Mouse (Mus musculus) forebrain, embryonic 10.5 days (tissue): ENCODE data around the gene Maz. TPM values are rescaled to one million over a fixed set of nuclear protein-coding genes. Genes with fewer than 3 reads are reported as not detected.

ENCODE experiments used
- DNase-seq: peaks from one replicate; pipeline ENCODE4 v3.0.0-alpha.2; 2017; ENCODE audit warnings: low spot score; ENCODE audit errors: extremely low spot score
- H3K27ac ChIP-seq: fragments of 300-500 bp; sonication (generic); 2 replicates; pipeline ENCODE4 v1.5.1; 2016; ENCODE audit warnings: mild to moderate bottlenecking
- H3K27me3 ChIP-seq: fragments of 300-500 bp; sonication (generic); 2 replicates; pipeline ENCODE4 v1.6.1; 2016; ENCODE audit warnings: mild to moderate bottlenecking; ENCODE audit not compliant: poor library complexity, severe bottlenecking
- H3K36me3 ChIP-seq: fragments of 300-500 bp; sonication (generic); replicated peaks from 2 replicates; pipeline ENCODE4 v1.6.1; 2016; ENCODE audit warnings: mild to moderate bottlenecking, moderate library complexity
- H3K4me1 ChIP-seq: fragments of 300-500 bp; sonication (generic); 2 replicates; pipeline ENCODE4 v1.6.1; 2016
- H3K4me3 ChIP-seq: fragments of 300-500 bp; sonication (generic); 2 replicates; pipeline ENCODE4 v1.5.1; 2016; ENCODE audit warnings: mild to moderate bottlenecking, moderate library complexity
- H3K9me3 ChIP-seq: fragments of 300-500 bp; sonication (generic); 2 replicates; pipeline ENCODE4 v1.6.1; 2016; ENCODE audit warnings: mild to moderate bottlenecking, moderate library complexity
- WGBS: fragments of 180-500 bp; shearing (Covaris S2); methylation state at CpG from one replicate; pipeline ENCODE4 v1.1.7; 2016; 5-methylcytosine and 5-hydroxymethylcytosine counted together
- polyA plus RNA-seq: library from polyadenylated mRNA; unstranded; fragments of >200 nt; fragmentation: Nextera tagmentation; extraction: Ambion mirVana; gene quantifications from 2 replicates; pipeline ENCODE4 v1.2.1, GENCODE M21; 2016

The Maz gene
- polyA plus RNA-seq, 1 experiment from 2014 or later = 60.2 TPM

- DNase-seq = no peak
- WGBS = 83% methylated on average over 14 of the region's 14 CpGs
- H3K36me3 ChIP-seq = peaks cover 43% of the 10 kb centered on the region
- peak overlapping the region; percentile 92 for H3K4me3 ChIP-seq
- peak overlapping the region; percentile 100 for H3K27ac ChIP-seq
- no peaks in the 10 kb centered on the region for H3K9me3 ChIP-seq
- peaks cover 96% of the 10 kb centered on the region for H3K4me1 ChIP-seq
- no peaks in the 10 kb centered on the region for H3K27me3 ChIP-seq
Measured at GRCm38 (mm10) chr7:127019306-127019960, 7.4 kb downstream of the Maz start.

DNA sequence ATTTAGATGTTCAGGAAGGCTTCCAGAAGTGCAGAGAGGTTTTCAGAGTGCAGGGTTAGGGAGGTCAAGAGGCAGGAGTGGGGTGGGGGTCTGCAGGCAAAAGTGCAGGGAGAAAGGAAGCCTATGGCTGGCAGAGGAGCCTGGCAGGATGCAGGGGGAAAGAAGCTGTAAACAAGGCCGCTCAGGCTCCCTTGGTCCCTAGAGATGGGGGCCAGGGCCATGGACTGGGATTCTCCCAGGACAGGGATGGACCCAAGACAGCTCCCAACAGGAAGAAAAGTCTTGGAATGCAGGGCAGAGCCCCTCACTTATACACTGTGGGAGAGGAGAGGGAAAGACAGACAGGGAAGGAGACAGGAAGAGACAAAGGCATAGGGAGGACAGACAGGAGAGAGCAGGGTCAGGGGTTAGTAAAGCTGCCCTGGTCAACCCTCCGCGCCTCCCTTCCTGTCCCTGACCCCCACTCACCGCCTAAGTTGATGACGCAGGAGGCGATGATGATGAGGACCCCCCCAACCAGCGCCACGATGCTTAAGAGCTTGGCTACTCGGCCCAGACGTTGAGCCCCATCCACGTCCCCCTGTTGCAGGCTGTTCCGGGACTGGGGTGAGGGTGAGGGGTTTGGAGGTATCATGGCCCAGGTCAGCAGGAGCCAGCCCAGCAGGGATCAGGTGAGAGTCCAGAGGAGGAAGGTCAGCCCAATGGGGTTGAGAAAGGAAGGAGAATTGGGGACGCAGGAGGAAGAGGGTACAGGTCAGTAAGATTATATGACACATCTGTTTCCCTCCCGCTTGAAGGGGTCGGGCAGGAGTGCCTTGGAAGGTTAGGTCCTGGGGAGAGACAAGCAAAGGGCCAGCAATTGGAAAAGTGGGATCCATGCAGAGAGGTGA is 8.2 kb downstream of the Maz start:
- H3K36me3 ChIP-seq = peaks cover 43% of the 10 kb centered on the region
- peaks cover 93% of the 10 kb centered on the region for H3K4me1 ChIP-seq
- no peaks in the 10 kb centered on the region for H3K9me3 ChIP-seq
- WGBS = 90% methylated on average over 15 of the region's 15 CpGs
- no peak for DNase-seq
- peak overlapping the region; percentile 92; the same call in 1 of the 2 replicates for H3K4me3 ChIP-seq
- no peaks in the 10 kb centered on the region for H3K27me3 ChIP-seq
- peak overlapping the region; percentile 100 for H3K27ac ChIP-seq

GRCm38 (mm10) chr7:127017950-127018345 is 8.9 kb downstream of the Maz start:
- H3K9me3 ChIP-seq = no peaks in the 10 kb centered on the region
- H3K4me1 ChIP-seq = peaks cover 86% of the 10 kb centered on the region
- peak overlapping the region; percentile 76; the same call in 1 of the 2 replicates for H3K4me3 ChIP-seq
- H3K27ac ChIP-seq = peak overlapping the region; percentile 100
- peaks cover 43% of the 10 kb centered on the region for H3K36me3 ChIP-seq
- DNase-seq = no peak
- WGBS = 70% methylated on average over 6 of the region's 6 CpGs
- no peaks in the 10 kb centered on the region for H3K27me3 ChIP-seq

DNA sequence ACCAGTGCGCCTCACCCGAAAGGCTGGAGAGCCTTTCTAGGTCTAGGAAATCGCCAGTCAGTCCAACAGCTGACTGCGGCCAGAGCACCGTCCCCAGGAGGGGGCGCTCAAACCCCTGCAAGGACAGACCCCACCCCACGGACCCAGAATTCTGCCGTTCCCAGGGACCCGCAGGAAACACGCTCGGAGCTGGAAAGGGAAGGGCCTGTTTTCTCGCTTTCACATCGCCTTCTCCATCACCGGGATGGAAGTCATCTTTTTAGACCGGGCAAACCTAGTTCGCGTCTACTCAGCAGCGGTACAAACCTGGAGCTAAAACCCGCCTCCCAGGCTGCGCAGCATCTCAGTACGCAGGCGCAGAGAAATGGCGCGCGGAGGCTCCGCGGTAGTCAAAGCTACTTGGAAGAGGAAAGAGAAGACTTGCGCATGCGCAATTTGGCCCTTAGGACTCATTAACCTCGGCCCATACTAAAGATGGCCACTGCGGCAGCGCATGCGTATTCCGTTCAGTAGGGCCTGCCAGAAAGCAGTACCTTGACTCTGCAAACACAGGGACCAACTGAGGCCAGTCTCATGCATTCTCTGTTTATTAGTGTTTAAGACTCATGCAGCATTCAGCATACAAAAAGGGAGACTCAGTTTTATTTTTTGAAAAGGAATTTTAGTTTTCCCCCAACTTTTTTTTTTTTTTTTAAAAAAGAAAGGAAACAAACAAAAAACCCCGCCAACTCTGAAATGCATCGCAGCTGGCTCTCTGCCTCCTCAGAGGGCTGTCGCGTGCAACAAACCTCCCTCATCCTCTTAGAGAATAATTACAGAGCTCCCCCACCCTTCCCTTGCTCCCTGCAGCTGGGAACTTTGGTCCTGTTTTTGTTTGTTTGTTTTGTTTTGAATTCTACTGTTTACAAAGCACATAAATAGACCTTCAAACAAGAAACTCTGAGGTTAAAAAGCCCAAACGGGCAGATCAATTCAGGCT is 9.6 kb downstream of the Maz start, which contains the start of gene Pagr1a:
Pagr1a (minus strand) TSS at position 382 of the 979 bp plus-strand sequence.
- Histone ChIP-seq H3K4me1 (peaks cover 79% of the 10 kb centered on the region), H3K27ac (peak within 1 kb of the TSS; percentile 100)
- 5% methylated on average over 39 of the region's 39 CpGs for WGBS

DNA sequence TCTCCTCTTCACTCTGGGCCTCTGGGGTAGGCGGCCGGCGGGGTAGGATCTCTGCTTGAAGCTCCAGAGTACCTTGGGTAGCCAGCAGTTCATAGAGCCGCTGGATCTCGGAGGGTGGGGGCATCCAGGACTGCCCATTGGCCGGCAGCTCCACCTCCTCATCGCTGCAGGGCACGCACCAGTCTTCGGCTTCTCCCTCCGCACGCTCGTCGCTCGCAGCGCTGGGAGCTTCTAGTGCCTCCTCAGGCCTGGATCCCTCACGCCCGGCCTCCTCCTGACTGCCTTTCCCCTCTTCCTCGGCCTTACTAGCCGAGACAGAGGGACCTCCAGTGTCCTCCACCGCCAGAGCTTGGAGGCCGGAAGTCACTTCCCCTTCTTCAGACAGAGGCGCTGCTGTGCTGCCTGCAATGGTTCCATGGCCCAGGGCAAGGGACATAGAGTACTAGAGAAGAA is 10.3 kb downstream of the Maz start:
- H3K27ac ChIP-seq = peak overlapping the region; percentile 100
- DNase-seq = no peak
- H3K9me3 ChIP-seq = no peaks in the 10 kb centered on the region
- H3K27me3 ChIP-seq = no peaks in the 10 kb centered on the region
- peaks cover 76% of the 10 kb centered on the region for H3K4me1 ChIP-seq
- H3K36me3 ChIP-seq = peaks cover 44% of the 10 kb centered on the region
- WGBS = under 1% methylated on average over 22 of the region's 22 CpGs
- peak overlapping the region; percentile 76 for H3K4me3 ChIP-seq

More for the DNA sequence above, 9.6 kb downstream of the Maz start, which contains the start of gene Pagr1a:
- Histone ChIP-seq H3K4me3 (peak within 1 kb of the TSS; percentile 92), H3K36me3 (peaks cover 43% of the 10 kb centered on the region), H3K9me3 (no peaks in the 10 kb centered on the region), H3K27me3 (no peaks in the 10 kb centered on the region)
- peak; percentile 99 for DNase-seq

DNA sequence TGATC is 10.6 kb downstream of the Maz start, which contains the start of gene Pagr1b:
Pagr1b (minus strand) TSS at position 4 of the 5 bp plus-strand sequence.
- H3K4me1 ChIP-seq = peaks cover 74% of the 10 kb centered on the region
- peaks cover 46% of the 10 kb centered on the region for H3K36me3 ChIP-seq
- peak within 1 kb of the TSS; percentile 100 for H3K27ac ChIP-seq
- no peak for DNase-seq
- H3K4me3 ChIP-seq = peak within 1 kb of the TSS; percentile 76
- H3K27me3 ChIP-seq = no peaks in the 10 kb centered on the region
- no peaks in the 10 kb centered on the region for H3K9me3 ChIP-seq

GRCm38 (mm10) chr7:127016081-127016480 is 10.8 kb downstream of the Maz start:
- H3K4me1 ChIP-seq = peaks cover 72% of the 10 kb centered on the region
- H3K36me3 ChIP-seq = peaks cover 48% of the 10 kb centered on the region

DNA sequence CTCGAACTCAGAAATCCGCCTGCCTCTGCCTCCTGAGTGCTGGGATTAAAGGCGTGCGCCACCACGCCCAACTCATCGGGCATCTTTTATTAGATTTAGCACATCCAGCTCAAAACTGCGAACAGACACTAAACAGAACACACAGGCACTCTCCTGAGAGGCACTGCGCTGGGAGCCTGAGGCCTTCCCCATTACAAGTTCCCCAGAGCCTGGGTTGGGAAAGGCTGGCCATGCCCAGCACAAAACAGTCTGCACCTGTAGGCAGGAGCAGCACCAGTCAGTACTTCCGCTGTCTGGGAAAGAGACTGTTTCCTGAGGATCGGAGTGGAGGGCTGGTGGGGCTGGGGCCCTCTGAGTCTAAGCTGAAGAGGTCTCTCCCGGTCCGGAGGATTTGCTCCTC is 11.8 kb downstream of the Maz start:
- peaks cover 53% of the 10 kb centered on the region for H3K36me3 ChIP-seq
- 95% methylated on average over 12 of the region's 12 CpGs for WGBS

More at GRCm38 (mm10) chr7:127016081-127016480, 10.8 kb downstream of the Maz start:
- 2% methylated on average over 10 of the region's 10 CpGs for WGBS
- Histone ChIP-seq H3K27ac (peak overlapping the region; percentile 100), H3K4me3 (peak overlapping the region; percentile 76), H3K27me3 (no peaks in the 10 kb centered on the region), H3K9me3 (no peaks in the 10 kb centered on the region)
- DNase-seq = no peak

GRCm38 (mm10) chr7:127014320-127014719 is 12.5 kb downstream of the Maz start, which contains the start of gene Mvp:
Gene Mvp (minus strand): TSS chr7:127014621.
- Histone ChIP-seq H3K36me3 (peaks cover 53% of the 10 kb centered on the region), H3K27ac (peak within 1 kb of the TSS; percentile 100), H3K27me3 (no peaks in the 10 kb centered on the region), H3K4me3 (peak within 1 kb of the TSS; percentile 76), H3K4me1 (peaks cover 55% of the 10 kb centered on the region), H3K9me3 (no peaks in the 10 kb centered on the region)
- 74% methylated on average over 11 of the region's 11 CpGs for WGBS
- DNase-seq = no peak

More for the DNA sequence above, 11.8 kb downstream of the Maz start:
- H3K9me3 ChIP-seq = no peaks in the 10 kb centered on the region
- H3K4me3 ChIP-seq = peak overlapping the region; percentile 76
- H3K4me1 ChIP-seq = peaks cover 61% of the 10 kb centered on the region
- no peaks in the 10 kb centered on the region for H3K27me3 ChIP-seq
- H3K27ac ChIP-seq = peak overlapping the region; percentile 100
- DNase-seq = no peak

- 95% methylated on average over 6 of the region's 6 CpGs for WGBS
- no peak for DNase-seq
- H3K36me3 ChIP-seq = peaks cover 53% of the 10 kb centered on the region
Measured at GRCm38 (mm10) chr7:127013385-127013784, 13.5 kb downstream of the Maz start.

DNA sequence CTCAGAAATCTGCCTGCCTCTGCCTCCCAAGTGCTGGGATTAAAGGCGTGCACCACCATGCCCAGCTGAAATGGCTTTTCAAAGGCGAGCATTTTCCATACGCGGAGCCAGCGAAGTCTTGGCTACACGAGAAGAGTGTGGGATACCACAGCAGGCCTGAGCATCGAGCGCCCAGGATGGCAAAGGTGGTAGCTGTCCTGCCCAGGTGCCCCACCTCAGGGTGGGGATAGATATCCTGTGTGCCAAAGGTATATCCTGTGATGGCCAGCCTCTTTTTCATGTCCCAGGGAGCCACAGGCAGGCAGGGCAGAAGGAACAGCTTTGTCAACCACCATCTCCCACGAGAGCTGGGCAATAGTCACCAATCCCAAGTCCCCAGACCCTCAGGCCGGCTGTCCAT is 14.0 kb downstream of the Maz start:
- Histone ChIP-seq H3K27ac (no peak overlapping the region), H3K9me3 (no peaks in the 10 kb centered on the region), H3K27me3 (no peaks in the 10 kb centered on the region), H3K36me3 (peaks cover 53% of the 10 kb centered on the region), H3K4me3 (no peak overlapping the region), H3K4me1 (peaks cover 48% of the 10 kb centered on the region)
- no peak for DNase-seq
- WGBS = 94% methylated on average over 10 of the region's 10 CpGs

More at GRCm38 (mm10) chr7:127013385-127013784, 13.5 kb downstream of the Maz start:
- H3K27me3 ChIP-seq = no peaks in the 10 kb centered on the region
- H3K27ac ChIP-seq = no peak overlapping the region
- peaks cover 51% of the 10 kb centered on the region for H3K4me1 ChIP-seq
- H3K9me3 ChIP-seq = no peaks in the 10 kb centered on the region
- H3K4me3 ChIP-seq = no peak overlapping the region

GRCm38 (mm10) chr7:127012374-127012773 is 14.5 kb downstream of the Maz start:
- Histone ChIP-seq H3K27me3 (no peaks in the 10 kb centered on the region), H3K4me3 (no peak overlapping the region), H3K27ac (no peak overlapping the region), H3K9me3 (no peaks in the 10 kb centered on the region), H3K36me3 (peaks cover 53% of the 10 kb centered on the region), H3K4me1 (peaks cover 44% of the 10 kb centered on the region)
- DNase-seq = no peak
- WGBS = 88% methylated on average over 6 of the region's 6 CpGs
